8 mouse cellular contexts compared by ENCODE assay signal in genomic region chr9:56041372-56042180, GRCm38 (mm10). TPM values are rescaled to one million over a fixed set of nuclear protein-coding genes. Genes with fewer than 3 reads are reported as not detected.
DNase-seq lines count a peak whose midpoint lies in the region; ATAC-seq and TF ChIP-seq lines count a peak whose summit lies in the region.

Gene Rcn2, plus strand, starts transcription at chr9:56041845.

- ATAC-seq in Patski, result peak; percentile 99
- ATAC-seq in hindbrain, embryonic 13.5 days (ENCODE audit: low FRiP score), result peak; percentile 100

- peaks cover 22% of the 10 kb centered on the region for H3K36me3 ChIP-seq in hindbrain, embryonic 13.5 days

- peak; percentile 47 for DNase-seq in Patski (ENCODE audit: low read depth, low spot score)
- peak; percentile 96 to 98 for DNase-seq in cerebellum, postnatal 14 days
- peak; percentile 90 to 94 for DNase-seq in frontal cortex, postnatal 14 days (ENCODE audit: low spot score in 2 of 2)
- DNase-seq in layer of hippocampus, postnatal 25 days (ENCODE audit: extremely low spot score in 1 of 2, low spot score in 1 of 2), result peak; percentile 88 to 95
- peak; percentile 96 for DNase-seq in lung, postnatal 25 days (ENCODE audit: low spot score)
- DNase-seq in retina, embryonic 14.5 days (ENCODE audit: low spot score), result peak; percentile 98
- DNase-seq in thymus, postnatal 4 days, result peak; percentile 98

- H3K9ac ChIP-seq in hindbrain, embryonic 13.5 days, result peak within 1 kb of the TSS; percentile 98

- peak within 1 kb of the TSS; percentile 71 for H3K4me2 ChIP-seq in hindbrain, embryonic 13.5 days

- CTCF ChIA-PET in Patski (lab: Charles Lee), result interaction anchor here (2.0 kb wide), 1 partner anchor 13 kb away, joined by 6 read pairs; no protein-coding TSS in a partner anchor

- H3K4me1 ChIP-seq in hindbrain, embryonic 13.5 days (replicated peaks), result peaks cover 22% of the 10 kb centered on the region

- POLR2A ChIA-PET in Patski (lab: Charles Lee), result no interaction called here

- 2% methylated on average over 47 of the region's 49 CpGs for WGBS in hindbrain, embryonic 13.5 days

- peak within 1 kb of the TSS; percentile 98 for H3K27ac ChIP-seq in hindbrain, embryonic 13.5 days

- no peak for TF ChIP-seq CTCF in Patski (IDR thresholded peaks at IDR 0.05)

- no peaks in the 10 kb centered on the region for H3K9me3 ChIP-seq in hindbrain, embryonic 13.5 days

- in situ Hi-C loops in Patski (cut with MboI; ENCODE audit: low pct_unique_long_range_greater_than_20kb), result no loop called here

- H3K4me3 ChIP-seq in hindbrain, embryonic 13.5 days, result peak within 1 kb of the TSS; percentile 80

- H3K27me3 ChIP-seq in Patski, result peaks cover 23% of the 10 kb centered on the region
- no peaks in the 10 kb centered on the region for H3K27me3 ChIP-seq in hindbrain, embryonic 13.5 days

RNA-seq across cellular contexts. Expression of gene Rcn2, which starts in this region (rescaled TPM):
- 192 TPM for polyA plus RNA-seq in Patski (2021)
- polyA plus RNA-seq in hindbrain, embryonic 13.5 days (2015; fragmentation: Nextera tagmentation; extraction: Ambion mirVana), result 296 and 301 TPM in 2 replicates
- total RNA-seq in layer of hippocampus, postnatal 25 days (2021), result 100 to 1,000 TPM in 1 of 2 experiments, 10 to 100 TPM in 1; 96.4 to 106 TPM

Comparison
In these comparisons a context has a peak if more than half of its experiments do, and no peak if none do; other contexts are left out.
1. Peak in every context shown above with its lines: DNase-seq, ATAC-seq, H3K4me3 ChIP-seq and H3K27ac ChIP-seq.
2. DNase-seq: peak in every context shown above with its lines; median percentile 98 in retina, embryonic 14.5 days; 98 in thymus, postnatal 4 days; 97 in cerebellum, postnatal 14 days; 96 in lung, postnatal 25 days; 92 in frontal cortex, postnatal 14 days; 92 in layer of hippocampus, postnatal 25 days; 47 in Patski.